22 mouse cellular contexts compared by ENCODE assay signal in the genomic region with DNA sequence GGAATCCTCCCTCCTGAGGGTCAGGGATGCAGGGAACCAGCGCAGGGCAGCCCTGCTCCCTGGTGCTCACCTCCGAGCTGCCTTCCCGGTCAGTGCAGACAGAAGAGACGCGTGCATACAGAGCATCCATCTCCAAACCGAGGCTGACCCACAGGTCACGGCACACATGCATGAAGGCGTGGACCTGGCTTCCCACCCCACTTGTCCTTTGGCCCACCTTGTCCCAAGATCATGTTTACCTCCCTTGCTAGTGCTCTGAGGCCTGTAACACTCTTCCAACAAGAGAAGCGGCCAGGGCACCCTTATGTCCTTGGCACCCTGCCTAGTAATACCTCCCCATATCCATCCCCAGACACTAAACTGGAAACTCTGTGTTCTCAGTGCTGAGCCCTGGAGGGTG. TPM values are rescaled to one million over a fixed set of nuclear protein-coding genes. Genes with fewer than 3 reads are reported as not detected.
"Had no signal": no experiment of that assay in that cellular context is flagged by ENCODE, and none has a peak within 500 bp of the region (broad histone marks: within the 10 kb centered on the region; RNA-seq: fewer than 3 reads in every experiment).

No protein-coding gene starts in this region.

- H3K9ac ChIP-seq: limb, embryonic 13.5 days; lung, embryonic 15.5 days; neural tube, embryonic 12.5 days; neural tube, embryonic 15.5 days; stomach, embryonic 15.5 days had no signal

- H3K27ac ChIP-seq: kidney, postnatal 0 days; layer of hippocampus, adult 2 months; limb, embryonic 10.5 days; limb, embryonic 13.5 days; lung, embryonic 15.5 days; neural tube, embryonic 12.5 days; neural tube, embryonic 15.5 days; stomach, embryonic 15.5 days had no signal

- H3K4me3 ChIP-seq: layer of hippocampus, adult 2 months; limb, embryonic 10.5 days; limb, embryonic 13.5 days; lung, embryonic 15.5 days; neural tube, embryonic 12.5 days; neural tube, embryonic 15.5 days; stomach, embryonic 15.5 days had no signal

- H3K4me2 ChIP-seq: limb, embryonic 13.5 days; lung, embryonic 15.5 days; midbrain, embryonic 11.5 days; neural tube, embryonic 12.5 days; neural tube, embryonic 15.5 days; stomach, embryonic 15.5 days had no signal

- H3K27me3 ChIP-seq: lung, embryonic 15.5 days; stomach, embryonic 15.5 days had no signal

- H3K4me1 ChIP-seq: lung, embryonic 15.5 days; neural tube, embryonic 12.5 days; neural tube, embryonic 15.5 days; stomach, embryonic 15.5 days had no signal

- H3K9me3 ChIP-seq: limb, embryonic 10.5 days; limb, embryonic 13.5 days; lung, embryonic 15.5 days; neural tube, embryonic 12.5 days; neural tube, embryonic 15.5 days; stomach, embryonic 15.5 days had no signal

- H3K36me3 ChIP-seq: limb, embryonic 10.5 days; limb, embryonic 13.5 days; lung, embryonic 15.5 days; neural tube, embryonic 12.5 days; neural tube, embryonic 15.5 days; stomach, embryonic 15.5 days had no signal

- DNase-seq: kidney, adult 2 months; kidney, postnatal 25 days; layer of hippocampus, adult 9-11 months; lung, adult 18-20 months; lung, postnatal 10 days; lung, postnatal 4 days; midbrain, embryonic 14.5 days; right cerebral cortex, adult 18-20 months; right cerebral cortex, postnatal 14 days; right cerebral cortex, postnatal 4 days; spleen, adult 18-20 months; thymus, postnatal 25 days had no signal

RNA-seq across cellular contexts. Expression of gene Ano9, which starts 1.7 kb away (rescaled TPM):
- polyA plus RNA-seq: neural tube, embryonic 12.5 days had no signal

RNA-seq across cellular contexts. Expression of gene Pkp3, which starts 37.9 kb away (rescaled TPM):
- polyA plus RNA-seq: midbrain, embryonic 14.5 days; midbrain, postnatal 0 days had no signal
